Mouse (Mus musculus): ENCODE results near the gene Oxct1. TPM values are rescaled to one million over a fixed set of nuclear protein-coding genes. Genes with fewer than 3 reads are reported as not detected.

The Oxct1 gene
- total RNA-seq (2021): 100 to 1,000 TPM; 271 to 283 TPM
- long read RNA-seq, experiment 1, transcript Oxct1-201 (17 exons, 3,527 nt): major isoform, 121 of 145 reads
- long read RNA-seq, experiment 1, partial matches to known transcripts: 14 of 145 reads
- long read RNA-seq, experiment 1, other reads (novel, unspliced or antisense): 9 of 145 reads
- long read RNA-seq, experiment 2, transcript Oxct1-201 (17 exons, 3,527 nt): major isoform, 201 of 236 reads
- long read RNA-seq, experiment 2, partial matches to known transcripts: 20 of 236 reads
- long read RNA-seq, experiment 2, other reads (novel, unspliced or antisense): 15 of 236 reads

DNA sequence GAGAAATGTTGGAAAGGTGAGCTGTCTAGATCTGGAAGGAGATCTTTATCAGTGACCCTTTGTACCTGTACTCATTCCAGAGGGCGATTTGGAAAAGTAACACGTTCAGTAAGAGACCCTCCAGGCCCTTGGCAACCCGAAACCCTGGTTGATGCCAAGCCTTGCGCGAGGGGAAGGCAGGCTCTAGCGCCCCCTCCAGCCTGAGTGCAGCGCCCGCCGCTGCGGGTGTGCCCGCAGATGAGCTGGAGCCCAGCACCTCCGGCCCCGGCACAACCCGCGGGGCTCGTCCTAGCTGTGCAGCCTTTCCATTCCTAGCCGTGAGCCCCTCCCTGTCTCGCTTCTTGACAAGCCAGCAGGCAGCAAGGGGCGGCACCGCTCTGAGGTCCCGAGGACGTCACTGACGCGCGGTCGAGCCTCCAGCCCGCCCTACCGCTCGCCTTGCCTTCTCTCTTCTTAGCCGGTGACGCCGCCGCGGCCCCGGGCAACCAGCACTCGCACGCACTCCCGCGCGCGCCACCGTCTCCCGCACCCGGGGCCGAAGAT, at the start of gene Oxct1:
TSS of gene Oxct1 (plus strand) at position 153 of the 543 bp plus-strand sequence.
- peak; percentile 83 for TF ChIP-seq CTCF (conservative IDR thresholded peaks at IDR 0.05)
- H3K4me3 ChIP-seq: peak within 1 kb of the TSS; percentile 91
- H3K27ac ChIP-seq: peak within 1 kb of the TSS; percentile 99
- DNase-seq (ENCODE audit: low spot score in 2 of 2): peak; percentile 89 to 93

DNA sequence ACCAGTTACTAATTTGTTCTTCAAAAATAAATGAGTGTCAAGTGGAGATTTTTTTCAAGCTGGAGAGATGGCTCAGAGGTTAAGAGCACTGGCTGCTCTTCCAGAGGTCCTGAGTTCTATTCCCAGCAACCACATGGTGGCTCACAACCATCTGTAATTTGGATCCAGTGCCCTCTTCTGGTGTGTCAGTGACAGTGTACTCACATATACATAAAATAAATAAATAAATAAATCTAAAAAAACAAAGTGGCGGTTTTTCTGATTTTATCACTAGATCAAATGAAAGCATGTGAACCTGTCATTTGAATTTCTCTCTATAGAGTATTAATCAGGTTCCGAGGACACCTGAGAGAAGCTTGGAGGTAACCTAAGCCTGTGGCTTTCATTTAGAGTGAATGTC, 47.9 kb upstream of the Oxct1 start:
- peak overlapping the region; percentile 100; the same call in 1 of the 2 replicates for H3K27ac ChIP-seq
- H3K4me3 ChIP-seq: peak overlapping the region; percentile 69
- peak; percentile 67 for TF ChIP-seq CTCF (conservative IDR thresholded peaks at IDR 0.05)
- no peak for DNase-seq (ENCODE audit: low spot score in 2 of 2)

DNA sequence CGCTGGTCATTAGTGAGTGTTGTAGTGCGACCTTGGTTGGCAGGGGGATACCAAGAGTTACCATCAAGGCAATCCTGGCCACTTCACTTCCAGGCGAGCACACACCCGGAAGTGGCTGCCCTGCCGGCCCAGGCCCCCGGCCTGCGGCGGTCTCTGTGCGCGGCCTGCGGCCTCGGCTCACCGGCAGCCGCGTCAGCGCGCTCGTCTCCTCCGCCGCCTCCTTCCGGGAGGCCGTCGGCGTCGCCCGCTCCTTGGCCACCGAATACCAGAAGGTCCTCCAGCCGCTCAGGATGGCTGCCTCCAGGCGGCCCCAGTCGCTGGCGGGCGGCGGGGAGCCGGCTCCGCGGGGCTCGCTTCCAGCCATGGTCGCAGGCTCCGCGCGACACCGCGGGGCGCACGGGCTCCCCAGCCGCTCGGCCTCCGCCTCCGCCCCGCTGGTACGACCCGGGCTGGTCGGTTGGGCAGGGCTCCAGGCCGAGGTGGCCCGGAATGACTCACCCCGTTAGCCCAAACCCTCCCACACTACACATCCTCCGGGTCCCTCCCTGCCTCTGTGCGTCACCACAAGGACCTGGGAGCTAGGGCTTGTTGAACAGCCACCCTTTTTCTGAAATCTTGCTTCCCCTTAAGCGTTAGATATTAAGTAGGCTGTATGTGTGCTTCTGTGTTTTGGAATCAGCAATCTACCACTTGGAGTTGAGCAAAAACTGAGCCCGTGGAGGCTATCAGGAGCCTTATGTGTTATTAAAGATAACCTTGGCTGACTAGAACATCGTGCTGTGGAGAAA, 46.9 kb upstream of the Oxct1 start, which contains the start of gene Fbxo4:
TSS of gene Fbxo4 (minus strand) at position 513 of the 788 bp plus-strand sequence.
- peak; percentile 65 to 71 for DNase-seq (ENCODE audit: low spot score in 2 of 2)
- TF ChIP-seq CTCF (conservative IDR thresholded peaks at IDR 0.05): no peak
- Histone ChIP-seq H3K27ac (peak within 1 kb of the TSS; percentile 100), H3K4me3 (peak within 1 kb of the TSS; percentile 69)

DNA sequence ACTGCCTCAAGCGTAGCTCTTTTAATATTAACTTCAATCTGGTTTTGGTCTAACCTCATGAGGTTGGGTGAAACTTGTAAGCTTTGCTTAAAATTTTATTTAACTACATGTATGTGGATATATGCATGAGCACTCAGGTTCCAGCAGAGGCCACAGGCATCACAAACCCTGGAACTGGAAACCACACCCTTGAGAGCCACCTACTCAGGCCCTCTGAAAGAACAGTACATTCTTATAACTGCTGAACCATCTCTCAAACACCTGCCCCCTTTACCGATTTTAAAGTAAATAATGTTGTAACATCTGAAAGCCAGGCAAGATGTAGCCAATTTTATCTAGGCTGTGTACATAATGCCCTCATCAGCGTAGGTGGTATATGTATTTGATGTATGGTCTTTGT, 46.3 kb upstream of the Oxct1 start:
- no peak for DNase-seq (ENCODE audit: low spot score in 2 of 2)
- peak overlapping the region; percentile 69 for H3K4me3 ChIP-seq
- TF ChIP-seq CTCF (conservative IDR thresholded peaks at IDR 0.05): no peak
- H3K27ac ChIP-seq: peak overlapping the region; percentile 100

DNA sequence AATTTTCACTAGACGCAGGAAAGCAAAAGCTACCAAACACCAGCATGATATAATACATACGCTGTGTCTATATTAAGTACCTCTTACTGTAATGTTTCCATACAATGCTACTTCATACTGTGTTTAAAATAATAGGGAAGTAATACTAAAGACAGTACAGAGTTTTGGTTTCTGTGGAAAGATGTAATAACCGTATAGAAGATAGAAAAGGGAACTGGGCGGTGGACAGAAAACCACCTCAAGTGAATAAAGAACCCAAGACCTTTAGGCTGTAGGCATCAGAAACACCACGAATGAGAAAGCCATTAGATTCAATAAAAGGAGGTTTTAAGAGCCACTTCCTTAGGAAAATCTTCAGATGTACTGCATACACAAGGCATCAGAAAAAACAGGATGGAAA, 43.5 kb upstream of the Oxct1 start:
- no peak for TF ChIP-seq CTCF (conservative IDR thresholded peaks at IDR 0.05)

DNA sequence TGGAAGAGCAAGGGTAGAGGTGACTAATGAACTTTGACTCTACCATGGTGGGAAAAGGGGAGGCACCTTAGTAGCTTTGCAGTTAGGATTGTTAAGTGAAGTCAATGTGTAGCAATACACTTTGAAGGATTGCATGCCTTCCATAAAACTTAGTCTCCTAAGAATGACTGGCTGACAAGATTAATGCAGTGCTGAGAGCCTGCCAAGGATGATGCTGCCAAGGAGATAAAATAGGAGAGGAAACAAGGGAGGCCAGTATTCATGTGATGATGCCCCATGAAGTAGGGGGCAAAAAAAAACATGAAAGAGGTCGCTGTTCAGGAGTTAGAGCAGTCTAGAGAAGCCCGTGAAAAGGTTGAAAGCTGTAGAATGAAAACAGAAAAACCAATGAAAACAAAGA, 41.3 kb upstream of the Oxct1 start:
- no peak overlapping the region for H3K4me3 ChIP-seq
- TF ChIP-seq CTCF (conservative IDR thresholded peaks at IDR 0.05): no peak
- no peak for DNase-seq (ENCODE audit: low spot score in 2 of 2)
- H3K27ac ChIP-seq: no peak overlapping the region

More for the DNA sequence above, 43.5 kb upstream of the Oxct1 start:
- Histone ChIP-seq H3K4me3 (no peak overlapping the region), H3K27ac (no peak overlapping the region)
- DNase-seq (ENCODE audit: low spot score in 2 of 2): no peak

DNA sequence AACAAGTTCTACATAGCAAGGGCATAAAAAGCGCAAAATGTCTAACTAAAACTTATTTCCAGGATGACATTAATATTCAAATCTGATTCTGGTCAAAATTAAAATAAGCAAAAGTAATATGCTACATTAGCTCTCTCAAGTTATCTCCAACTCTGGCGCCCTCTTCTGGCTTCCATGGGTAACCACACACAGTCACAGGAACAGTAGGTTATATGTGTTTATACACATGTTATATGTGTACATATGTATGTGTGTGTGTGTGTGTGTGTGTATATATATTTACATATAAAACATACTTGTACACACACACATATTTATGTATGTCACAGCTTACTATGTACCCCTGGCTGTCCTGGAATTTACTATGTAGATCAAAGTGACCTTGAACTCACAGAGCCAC, 38.2 kb upstream of the Oxct1 start:
- TF ChIP-seq CTCF (conservative IDR thresholded peaks at IDR 0.05): peak; percentile 84
- peak in 1 of 2 experiments; percentile 28 for DNase-seq (ENCODE audit: low spot score in 2 of 2)
- Histone ChIP-seq H3K27ac (no peak overlapping the region), H3K4me3 (no peak overlapping the region)

DNA sequence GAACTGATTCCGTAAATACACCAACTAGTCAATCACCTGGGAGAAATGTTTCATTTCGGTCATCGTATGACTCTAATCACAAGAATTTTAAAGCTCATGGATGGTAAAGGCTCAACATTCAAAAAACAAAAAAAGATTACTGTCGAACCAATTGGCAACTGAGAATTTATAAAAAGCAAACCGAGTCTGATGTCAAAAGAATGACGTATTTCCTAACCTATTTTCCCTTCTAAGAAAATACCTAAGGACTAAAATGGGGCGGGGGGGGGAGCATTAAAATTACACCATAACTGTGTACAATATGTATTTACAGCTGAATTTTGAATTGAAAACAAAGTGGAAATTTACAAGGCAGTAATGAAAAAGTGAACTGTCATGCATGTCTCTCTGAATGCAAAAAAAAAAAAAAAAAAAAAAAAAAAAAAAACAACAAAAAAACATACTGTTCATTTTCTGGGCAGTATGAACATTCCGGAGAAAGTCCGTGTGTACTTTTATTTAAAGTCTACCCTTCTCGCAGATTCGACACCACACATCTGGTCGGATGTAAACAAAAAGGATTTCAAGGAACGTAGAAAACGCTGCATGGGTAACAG, 31.2 kb upstream of the Oxct1 start:
- Histone ChIP-seq H3K4me3 (peak overlapping the region; percentile 89), H3K27ac (peak overlapping the region; percentile 97)
- no peak for TF ChIP-seq CTCF (conservative IDR thresholded peaks at IDR 0.05)
- no peak for DNase-seq (ENCODE audit: low spot score in 2 of 2)

DNA sequence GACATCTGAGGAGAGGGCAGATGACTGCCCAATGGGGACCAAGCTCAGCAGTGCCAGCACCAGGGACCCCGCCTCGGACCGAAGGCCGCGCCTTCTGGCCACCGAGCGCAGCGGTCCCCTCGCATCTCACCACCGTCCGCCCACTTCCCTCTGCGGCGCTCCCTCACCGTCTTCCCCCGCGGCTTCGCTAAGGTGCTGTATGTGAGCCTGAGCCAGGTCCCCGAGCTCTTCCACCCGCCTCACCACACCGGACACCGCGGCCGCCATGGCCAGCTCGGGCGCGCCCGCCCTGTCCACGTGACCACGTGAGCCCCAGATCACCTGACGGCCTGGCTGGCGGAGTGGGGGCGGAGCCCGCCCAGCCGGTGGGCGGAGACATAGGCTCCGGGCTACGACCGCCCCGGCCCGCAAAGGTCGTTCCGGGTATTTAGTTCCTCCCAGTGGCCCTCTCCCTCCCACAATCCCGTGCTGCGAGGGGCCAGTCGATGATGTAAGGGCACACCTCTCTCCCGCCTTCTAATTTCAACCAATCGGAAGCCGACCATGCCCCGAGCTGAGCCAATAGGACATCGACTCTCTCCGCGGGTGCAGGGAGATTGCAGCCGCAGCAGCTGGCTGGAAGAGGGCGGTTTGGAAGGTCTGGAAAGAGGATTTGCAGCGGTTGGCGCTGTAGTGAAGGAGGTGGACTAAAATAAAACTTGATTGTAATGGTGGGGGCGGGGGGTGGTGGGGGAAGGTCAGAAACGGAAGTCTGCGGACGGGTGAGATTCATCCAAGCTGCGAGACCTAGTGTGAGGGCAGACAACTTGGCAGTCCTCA, 30.5 kb upstream of the Oxct1 start, which contains the start of gene AW549877:
TSS of gene AW549877 (minus strand) at position 297 of the 819 bp plus-strand sequence.
- peak; percentile 97 to 98 for DNase-seq (ENCODE audit: low spot score in 2 of 2)
- TF ChIP-seq CTCF (conservative IDR thresholded peaks at IDR 0.05): no peak; the same call in 1 of the 2 replicates
- Histone ChIP-seq H3K27ac (peak within 1 kb of the TSS; percentile 97), H3K4me3 (peak within 1 kb of the TSS; percentile 89)

DNA sequence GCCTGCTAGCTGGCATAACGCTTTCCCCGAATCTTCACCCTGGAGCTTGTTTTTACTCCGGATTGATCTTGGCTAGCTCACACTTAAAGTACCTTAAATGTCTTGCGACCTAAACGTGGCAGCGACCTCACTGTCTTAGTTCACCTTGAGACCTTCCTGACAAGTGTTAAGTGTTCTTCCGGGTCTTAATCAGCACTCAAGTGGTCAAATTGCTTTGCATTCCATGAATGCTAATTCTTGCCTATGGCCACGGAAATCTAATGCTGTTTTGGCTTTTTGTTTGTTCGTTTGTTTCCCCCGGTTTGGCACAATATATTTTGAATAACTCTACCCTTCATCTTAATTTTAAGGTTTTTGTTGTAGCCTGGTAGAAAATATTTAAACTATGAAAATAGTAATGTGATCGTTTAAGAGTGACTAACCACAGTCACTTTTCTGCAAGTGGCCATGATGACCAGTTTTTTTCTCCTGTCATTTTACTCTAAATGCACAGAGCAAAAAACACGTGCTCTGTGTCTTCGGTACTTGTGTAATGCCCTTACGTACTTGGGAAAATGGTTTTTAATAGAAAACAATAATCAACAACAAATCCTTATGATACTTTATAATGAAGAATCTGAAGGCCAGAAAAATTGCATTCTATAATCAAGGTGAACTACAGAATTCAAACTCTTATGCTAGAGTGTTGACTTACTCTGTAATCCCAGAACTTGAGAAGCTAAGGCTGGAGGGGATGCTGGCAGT, 29.7 kb upstream of the Oxct1 start:
- Histone ChIP-seq H3K27ac (peak overlapping the region; percentile 97), H3K4me3 (peak overlapping the region; percentile 89)
- DNase-seq (ENCODE audit: low spot score in 2 of 2): no peak
- no peak for TF ChIP-seq CTCF (conservative IDR thresholded peaks at IDR 0.05)

DNA sequence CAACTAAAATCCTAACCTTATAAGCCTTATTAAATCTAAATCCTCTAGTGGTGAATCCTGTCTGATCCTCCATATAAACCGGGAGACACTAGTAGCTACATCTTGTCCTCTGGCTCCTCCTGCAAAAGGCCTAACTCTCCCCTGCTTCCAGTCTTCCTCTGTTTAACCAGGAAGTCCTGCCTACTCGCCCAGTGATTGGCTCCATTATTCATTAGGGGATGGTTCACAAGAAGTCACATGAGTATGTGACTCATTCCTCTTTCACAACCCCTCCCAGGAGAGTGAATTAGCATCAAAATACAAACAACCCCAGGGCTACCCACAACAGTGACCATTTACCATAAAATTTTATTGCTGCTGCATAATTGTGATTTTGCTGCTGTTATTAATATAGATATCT, 27.0 kb upstream of the Oxct1 start:
- no peak for TF ChIP-seq CTCF (conservative IDR thresholded peaks at IDR 0.05)
- no peak for DNase-seq (ENCODE audit: low spot score in 2 of 2)
- Histone ChIP-seq H3K27ac (no peak overlapping the region), H3K4me3 (no peak overlapping the region)

All from layer of hippocampus, adult 2 months (tissue).